Mouse (Mus musculus) lung, postnatal 0 days (tissue): Measurements from ENCODE around the gene Ttll2.
"Not testable (repeated sequence)": the region's sequence is repeated elsewhere in the genome, so short reads cannot be mapped to it uniquely, and the experiment has no call there.

ENCODE experiments used
- CTCF ChIP-seq: IDR thresholded peaks from 2 replicates; pipeline ENCODE4 v1.5.1; 2016; ENCODE audit warnings: antibody characterized with exemption, mild to moderate bottlenecking
- EP300 ChIP-seq: IDR thresholded peaks from 2 replicates; pipeline ENCODE4 v1.6.1; 2016; ENCODE audit warnings: antibody characterized with exemption, mild to moderate bottlenecking, control low read depth

DNA sequence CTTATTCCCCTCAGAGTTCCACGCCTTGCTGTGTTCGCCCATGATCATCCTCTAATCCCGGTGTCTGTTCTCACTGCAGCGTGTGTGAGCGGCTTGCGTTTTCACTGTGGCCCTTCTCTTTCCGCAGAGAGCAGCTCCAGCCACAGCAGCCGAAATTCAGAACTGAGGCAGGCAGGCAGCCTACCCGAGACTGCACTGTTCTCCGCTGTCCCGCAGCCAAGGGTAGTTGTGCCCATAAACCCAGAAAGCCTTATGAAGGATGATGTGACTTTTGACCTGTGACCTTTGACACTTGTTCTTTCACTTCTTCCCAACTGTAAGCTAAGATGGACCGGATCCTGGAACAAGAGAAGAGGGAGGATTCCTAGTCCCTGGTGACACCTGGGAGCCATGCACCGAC, 44.6 kb upstream of the Ttll2 start:
- not testable (repeated sequence) for TF ChIP-seq CTCF, EP300
